Mouse (Mus musculus) megakaryocyte, embryonic 14.5 days (primary cell): ENCODE measurements around the gene Grb2.

Experiments used
- FLI1 ChIP-seq: IDR thresholded peaks from 2 replicates; pipeline ENCODE4 v1.6.1; 2012; ENCODE audit warnings: low read length, inconsistent platforms, mixed read lengths
- GATA1 ChIP-seq: IDR thresholded peaks from 3 replicates; pipeline ENCODE4 v1.6.1; 2012; ENCODE audit warnings: mixed read lengths, low read length, inconsistent platforms, borderline replicate concordance

- TF ChIP-seq GATA1 (no peak), FLI1 (no peak)
These were observed 68.9 kb downstream of the Grb2 start for GRCm38 (mm10) chr11:115639540-115639939.
